Mouse (Mus musculus) brain, embryonic 14.5 days (tissue): ENCODE results near the gene Rnf25.

Source experiments
- CTCF ChIP-seq: fragments of 200-500 bp; IDR thresholded peaks from 2 replicates; pipeline ENCODE4 v1.5.1; 2012; ENCODE audit warnings: inconsistent platforms, mild to moderate bottlenecking, moderate library complexity, borderline replicate concordance; ENCODE audit not compliant: insufficient read depth, insufficient read length; ENCODE audit errors: extremely low read depth
- POLR2A ChIP-seq: fragments of 200-500 bp; IDR thresholded peaks from 2 replicates; pipeline ENCODE4 v1.6.1; 2012; ENCODE audit warnings: mild to moderate bottlenecking, inconsistent platforms, borderline replicate concordance; ENCODE audit not compliant: poor library complexity, insufficient read depth, insufficient read length, severe bottlenecking; ENCODE audit errors: extremely low read depth

- TF ChIP-seq CTCF (no peak), POLR2A (no peak)
These were observed 13.9 kb downstream of the Rnf25 start for GRCm38 (mm10) chr1:74587233-74587772.
